ENCODE assay signal across 28 mouse cellular contexts in genomic region chrX:56481906-56482305, GRCm38 (mm10). TPM values are rescaled to one million over a fixed set of nuclear protein-coding genes. Genes with fewer than 3 reads are reported as not detected.
DNase-seq lines count a peak whose midpoint lies in the region; ATAC-seq and TF ChIP-seq lines count a peak whose summit lies in the region.
"Had no signal": no experiment of that assay in that cellular context is flagged by ENCODE, and none has a peak within 500 bp of the region (broad histone marks: within the 10 kb centered on the region; RNA-seq: fewer than 3 reads in every experiment).

No protein-coding gene starts in this region.

- ATAC-seq in liver, postnatal 0 days, result peak; percentile 50; the same call in 1 of the 2 replicates
- no peak for ATAC-seq in intestine, embryonic 16.5 days
- ATAC-seq: CD4-positive, CD25-positive, alpha-beta regulatory T cell, adult 4 months; intestine, postnatal 0 days; midbrain, embryonic 15.5 days had no signal

- no peak overlapping the region for H3K4me3 ChIP-seq in liver, postnatal 0 days (ENCODE audit: low read depth, low read length)
- H3K4me3 ChIP-seq in bone marrow macrophage, adult 2 months (ENCODE audit: insufficient read depth, low read length), result no peak overlapping the region
- H3K4me3 ChIP-seq in macrophage (ENCODE audit: inconsistent target), result no peak overlapping the region
- H3K4me3 ChIP-seq in intestine, embryonic 16.5 days (ENCODE audit: low read length), result no peak overlapping the region
- H3K4me3 ChIP-seq: forebrain, embryonic 12.5 days; hindbrain, embryonic 15.5 days; kidney, embryonic 15.5 days; liver, embryonic 13.5 days; midbrain, embryonic 15.5 days had no signal

- 0 out of 2 replicates have a peak overlapping the region, but pooled peaks have one; percentile 50 for H3K27ac ChIP-seq in liver, postnatal 0 days (ENCODE audit: low read depth)
- peak overlapping the region; percentile 64 for H3K27ac ChIP-seq in bone marrow macrophage, adult 2 months (ENCODE audit: insufficient read depth, low read depth, low read length)
- H3K27ac ChIP-seq in macrophage, result peak overlapping the region; percentile 32; the same call in 1 of the 2 replicates
- H3K27ac ChIP-seq in intestine, embryonic 16.5 days (ENCODE audit: low read length), result no peak overlapping the region
- H3K27ac ChIP-seq: forebrain, embryonic 12.5 days; hindbrain, embryonic 15.5 days; kidney, embryonic 15.5 days; liver, embryonic 13.5 days; midbrain, embryonic 15.5 days had no signal

- TF ChIP-seq CTCF in liver, postnatal 0 days (IDR thresholded peaks at IDR 0.05; ENCODE audit: low read depth), result no peak
- no peak for TF ChIP-seq CTCF in bone marrow macrophage, adult 2 months (IDR thresholded peaks at IDR 0.05; ENCODE audit: low read depth, low read length)

- H3K36me3 ChIP-seq in liver, postnatal 0 days (replicated peaks; ENCODE audit: insufficient read depth, low read length), result 0 out of 2 replicates have a peak, but pooled peaks cover 8% of the 10 kb centered on the region
- H3K36me3 ChIP-seq in macrophage (ENCODE audit: inconsistent target), result no peaks in the 10 kb centered on the region
- H3K36me3 ChIP-seq in intestine, embryonic 16.5 days (ENCODE audit: control insufficient read depth, insufficient read depth, low read length), result no peaks in the 10 kb centered on the region
- H3K36me3 ChIP-seq: hindbrain, embryonic 15.5 days; midbrain, embryonic 15.5 days had no signal

- H3K9me3 ChIP-seq in liver, postnatal 0 days (ENCODE audit: low read length), result no peaks in the 10 kb centered on the region
- H3K9me3 ChIP-seq in intestine, embryonic 16.5 days (ENCODE audit: control insufficient read depth, low read length), result no peaks in the 10 kb centered on the region
- H3K9me3 ChIP-seq: forebrain, embryonic 12.5 days; G1E; hindbrain, embryonic 15.5 days; kidney, embryonic 15.5 days; liver, embryonic 13.5 days; midbrain, embryonic 15.5 days had no signal

- H3K9ac ChIP-seq in liver, postnatal 0 days (replicated peaks), result no peak overlapping the region
- H3K9ac ChIP-seq in intestine, embryonic 16.5 days (ENCODE audit: low read depth, low read length), result no peak overlapping the region
- H3K9ac ChIP-seq: forebrain, embryonic 12.5 days; hindbrain, embryonic 15.5 days; kidney, embryonic 15.5 days; liver, embryonic 13.5 days; midbrain, embryonic 15.5 days had no signal

- TF ChIP-seq EP300 in liver, postnatal 0 days (IDR thresholded peaks at IDR 0.05; ENCODE audit: low read depth), result no peak

- no peak for TF ChIP-seq POLR2A in bone marrow macrophage, adult 2 months (IDR thresholded peaks at IDR 0.05; ENCODE audit: borderline replicate concordance, low read depth, low read length)

- peaks cover 35% of the 10 kb centered on the region for H3K79me2 ChIP-seq in macrophage (ENCODE audit: inconsistent target)

- no peaks in the 10 kb centered on the region for H3K27me3 ChIP-seq in liver, postnatal 0 days (ENCODE audit: insufficient read depth, low read length)
- no peaks in the 10 kb centered on the region for H3K27me3 ChIP-seq in intestine, embryonic 16.5 days (replicated peaks; ENCODE audit: control insufficient read depth, insufficient read depth, low read length)
- H3K27me3 ChIP-seq: forebrain, embryonic 12.5 days; hindbrain, embryonic 15.5 days; kidney, embryonic 15.5 days; liver, embryonic 13.5 days; midbrain, embryonic 15.5 days had no signal

- WGBS in liver, postnatal 0 days (ENCODE audit: insufficient replicate concordance), result 53% methylated on average over 3 of the region's 3 CpGs
- 52% methylated on average over 3 of the region's 3 CpGs for WGBS in macrophage (ENCODE audit: missing documents)
- WGBS in intestine, embryonic 16.5 days, result 68% methylated on average over 3 of the region's 3 CpGs

- no peak for DNase-seq in liver, postnatal 0 days
- DNase-seq in liver (no peak), A20 (ENCODE audit: low read depth, low spot score) (peak; percentile 61)
- no peak for DNase-seq in Muller cell, postnatal 12 days (ENCODE audit: inconsistent ontology term)
- DNase-seq: adrenal gland, postnatal 36 days; cerebellum, adult 9-10 months; gastrocnemius, postnatal 36 days; heart, postnatal 10 days; liver, embryonic 13.5 days; lung, postnatal 4 days; right cerebral cortex, postnatal 25 days; thymus, postnatal 4 days had no signal

- H3K4me1 ChIP-seq in liver, postnatal 0 days (ENCODE audit: insufficient read depth), result no peaks in the 10 kb centered on the region
- peaks cover 24% of the 10 kb centered on the region for H3K4me1 ChIP-seq in bone marrow macrophage, adult 2 months (ENCODE audit: control insufficient read depth, insufficient read depth, low read length)
- no peaks in the 10 kb centered on the region for H3K4me1 ChIP-seq in intestine, embryonic 16.5 days (ENCODE audit: control insufficient read depth, insufficient read depth, low read length)
- H3K4me1 ChIP-seq: forebrain, embryonic 12.5 days; hindbrain, embryonic 15.5 days; kidney, embryonic 15.5 days; liver, embryonic 13.5 days; midbrain, embryonic 15.5 days had no signal

- no peak overlapping the region for H3K4me2 ChIP-seq in liver, postnatal 0 days (ENCODE audit: low read depth, low read length)
- H3K4me2 ChIP-seq in intestine, embryonic 16.5 days (ENCODE audit: low read depth, low read length), result no peak overlapping the region
- H3K4me2 ChIP-seq: forebrain, embryonic 12.5 days; hindbrain, embryonic 15.5 days; kidney, embryonic 15.5 days; liver, embryonic 13.5 days; midbrain, embryonic 15.5 days had no signal

RNA-seq across cellular contexts. Expression of gene Ints6l, which starts 27.2 kb away (rescaled TPM):
- polyA plus RNA-seq in liver, postnatal 0 days (2015; fragmentation: Nextera tagmentation; extraction: Ambion mirVana), result 12.8 and 14.1 TPM in 2 replicates
- 86.7 and 89.1 TPM in 2 replicates for polyA plus RNA-seq in bone marrow macrophage, adult 2 months (2012; ENCODE audit: insufficient read depth, insufficient read length, missing spikeins)
- total RNA-seq in macrophage (2018; cell fraction: chromatin; rRNA removed), result 100 to 1,000 TPM in 23 of 26 experiments, 10 to 100 TPM in 3; 61.4 to 351 (median 173) TPM
- total RNA-seq in macrophage (2018; cell fraction: cytosol; rRNA removed), result 10 to 100 TPM in 24 of 26 experiments, 1 to 10 TPM in 2; 8.0 to 37.9 (median 20.3) TPM
- 100 to 1,000 TPM in 17 of 26 experiments, 10 to 100 TPM in 9; 30.3 to 354 (median 129) TPM for total RNA-seq in macrophage (2018; cell fraction: nucleus; rRNA removed)
- polyA plus RNA-seq in macrophage (2018), result 31.9 to 44.9 TPM (median 33.0 TPM) in 3 replicates
- 21.0 and 21.4 TPM in 2 replicates for polyA plus RNA-seq in intestine, embryonic 16.5 days (2015; fragmentation: Nextera tagmentation; extraction: Ambion mirVana)

RNA-seq across cellular contexts. Expression of gene Gm2174, which starts 34.1 kb away (rescaled TPM):
- polyA plus RNA-seq in liver, postnatal 0 days (2015; fragmentation: Nextera tagmentation; extraction: Ambion mirVana), result 0.90 TPM in 1 of 2 replicates, not detected in the other
- 5.3 and 6.1 TPM in 2 replicates for polyA plus RNA-seq in bone marrow macrophage, adult 2 months (2012; ENCODE audit: insufficient read depth, insufficient read length, missing spikeins)
- total RNA-seq in macrophage (2018; cell fraction: chromatin; rRNA removed), result 1 to 10 TPM in 1 of 26 experiments, not detected in 25; 2.3 TPM
- under 1 TPM in 5 of 26 experiments, not detected in 21; 0.38 to 0.80 (median 0.74) TPM for total RNA-seq in macrophage (2018; cell fraction: cytosol; rRNA removed)
- total RNA-seq in macrophage (2018; cell fraction: nucleus; rRNA removed), result not detected
- 1.2 to 1.3 TPM in 2 of 3 replicates, not detected in the other for polyA plus RNA-seq in macrophage (2018)
- 2.0 and 2.8 TPM in 2 replicates for polyA plus RNA-seq in intestine, embryonic 16.5 days (2015; fragmentation: Nextera tagmentation; extraction: Ambion mirVana)
- total RNA-seq: adrenal gland, postnatal 36 days; gastrocnemius, postnatal 36 days; left cerebral cortex, postnatal 36 days had no signal
- polyA plus RNA-seq: G1E; large intestine, adult 2 months; spleen, adult 2 months had no signal

RNA-seq across cellular contexts. Expression of gene Gm10477, which starts 42.6 kb away (rescaled TPM):
- not detected in 2 replicates for polyA plus RNA-seq in liver, postnatal 0 days (2015; fragmentation: Nextera tagmentation; extraction: Ambion mirVana)
- not detected in 2 replicates for polyA plus RNA-seq in bone marrow macrophage, adult 2 months (2012; ENCODE audit: insufficient read depth, insufficient read length, missing spikeins)
- total RNA-seq in macrophage (2018; cell fraction: chromatin; rRNA removed), result not detected
- not detected for total RNA-seq in macrophage (2018; cell fraction: cytosol; rRNA removed)
- not detected for total RNA-seq in macrophage (2018; cell fraction: nucleus; rRNA removed)
- polyA plus RNA-seq in macrophage (2018), result not detected in 3 replicates
- polyA plus RNA-seq in intestine, embryonic 16.5 days (2015; fragmentation: Nextera tagmentation; extraction: Ambion mirVana), result not detected in 2 replicates
- total RNA-seq: adrenal gland, postnatal 36 days; G1E; gastrocnemius, postnatal 36 days; heart, postnatal 10 days; left cerebral cortex, postnatal 36 days had no signal
- polyA plus RNA-seq: CD4-positive, CD25-positive, alpha-beta regulatory T cell, adult 4 months; cortical plate, adult 2 months; embryonic facial prominence, embryonic 11.5 days; forebrain, embryonic 12.5 days; G1E; hindbrain, embryonic 15.5 days; intestine, postnatal 0 days; kidney, embryonic 15.5 days; large intestine, adult 2 months; liver, embryonic 13.5 days; midbrain, embryonic 15.5 days; spleen, adult 2 months; stomach, embryonic 14.5 days had no signal
